Mouse (Mus musculus) liver, embryonic 14 days (tissue): ENCODE results near the gene Rnf26. TPM values are rescaled to one million over a fixed set of nuclear protein-coding genes. Genes with fewer than 3 reads are reported as not detected.

ENCODE experiments used
- polyA plus RNA-seq: library from polyadenylated mRNA; depleted of rRNA; stranded (reverse); fragments of >200 nt; gene quantifications from 2 replicates; pipeline ENCODE4 v1.2.3, GENCODE M21; 2012; rRNA removed

Rnf26 gene
- polyA plus RNA-seq = 20.4 and 24.0 TPM in 2 replicates

GRCm38 (mm10) chr9:44113105-44113789, at the start of gene Rnf26, which contains the start of gene Gm49380:
TSS of gene Rnf26 (minus strand) at chr9:44113517.
TSS of gene Gm49380 (minus strand) at chr9:44113500.

GRCm38 (mm10) chr9:44134101-44134850, 21.0 kb upstream of the Rnf26 start, which contains the start of gene Mcam:
TSS of gene Mcam (plus strand) at chr9:44134469.

GRCm38 (mm10) chr9:44107110-44107509, 6.2 kb downstream of the Rnf26 start, which contains the start of gene C1qtnf5:
TSS of gene C1qtnf5 (plus strand) at chr9:44107245.

GRCm38 (mm10) chr9:44101490-44101889, 11.8 kb downstream of the Rnf26 start, which contains the start of gene Mfrp:
TSS of gene Mfrp (plus strand) at chr9:44101729.

GRCm38 (mm10) chr9:44066785-44067225, 46.5 kb downstream of the Rnf26 start, which contains the start of gene Usp2:
TSS of gene Usp2 (plus strand) at chr9:44067021.

Other genes with a start within 250 kb of the Rnf26 start
- 0.39 and 0.58 TPM in 2 replicates for gene Thy1, start 70.1 kb downstream of the Rnf26 start, polyA plus RNA-seq
- 0.37 and 0.48 TPM in 2 replicates for gene Usp2, start 46.5 kb downstream of the Rnf26 start, polyA plus RNA-seq
- gene Mfrp, start 11.8 kb downstream of the Rnf26 start, polyA plus RNA-seq = not detected in 2 replicates
- gene C1qtnf5, start 6.3 kb downstream of the Rnf26 start, polyA plus RNA-seq = 0.25 and 0.33 TPM in 2 replicates
- 0.02 TPM in 2 replicates for gene Gm49380, start within 50 bp of the Rnf26 start, polyA plus RNA-seq
- gene Mcam, start 21.0 kb upstream of the Rnf26 start, polyA plus RNA-seq = 6.0 and 6.2 TPM in 2 replicates
- 3.9 and 4.7 TPM in 2 replicates for gene Cbl, start 120.5 kb upstream of the Rnf26 start, polyA plus RNA-seq
- not detected in 2 replicates for gene Ccdc153, start 127.2 kb upstream of the Rnf26 start, polyA plus RNA-seq
- gene Pdzd3, start 138.0 kb upstream of the Rnf26 start, polyA plus RNA-seq = 0.02 and 0.03 TPM in 2 replicates
- gene Nlrx1, start 155.1 kb upstream of the Rnf26 start, polyA plus RNA-seq = 1.2 and 1.5 TPM in 2 replicates
- 28.7 and 33.5 TPM in 2 replicates for gene Abcg4, start 175.1 kb upstream of the Rnf26 start, polyA plus RNA-seq
- gene Hinfp, start 192.2 kb upstream of the Rnf26 start, polyA plus RNA-seq = 12.5 and 14.0 TPM in 2 replicates
- 11.9 and 13.1 TPM in 2 replicates for gene C2cd2l, start 206.8 kb upstream of the Rnf26 start, polyA plus RNA-seq
- gene Dpagt1, start 212.5 kb upstream of the Rnf26 start, polyA plus RNA-seq = 13.1 and 16.7 TPM in 2 replicates
- 143 and 182 TPM in 2 replicates for gene H2afx, start 221.2 kb upstream of the Rnf26 start, polyA plus RNA-seq
- gene Hmbs, start 230.7 kb upstream of the Rnf26 start, polyA plus RNA-seq = 813 and 945 TPM in 2 replicates
- 8.6 and 11.2 TPM in 2 replicates for gene Vps11, start 248.2 kb upstream of the Rnf26 start, polyA plus RNA-seq